Mouse (Mus musculus): ENCODE results near the gene D930048N14Rik. TPM values are rescaled to one million over a fixed set of nuclear protein-coding genes. Genes with fewer than 3 reads are reported as not detected.
"Not testable (repeated sequence)": the region's sequence is repeated elsewhere in the genome, so short reads cannot be mapped to it uniquely, and the experiment has no call there.

The D930048N14Rik gene
- polyA plus RNA-seq, 1 experiment from 2014 or later: 3.9 TPM

DNA sequence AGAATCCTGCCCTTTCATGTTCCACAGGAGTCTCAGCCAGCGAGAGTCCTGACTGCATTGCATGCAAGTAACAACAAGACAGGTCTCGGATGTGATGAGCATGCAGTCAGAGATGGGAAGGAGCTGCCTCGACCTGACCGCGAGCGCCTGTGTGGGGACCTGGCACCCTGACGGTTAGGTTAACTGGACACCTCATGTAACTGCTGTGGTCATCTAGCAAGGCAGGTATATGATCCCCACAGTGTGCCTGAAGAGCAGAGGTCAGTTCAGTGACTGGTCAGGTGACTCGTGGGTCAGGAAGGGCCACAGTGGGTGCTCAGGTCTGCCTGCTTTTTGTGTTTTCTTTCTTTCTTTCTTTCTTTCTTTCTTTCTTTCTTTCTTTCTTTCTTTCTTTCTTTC, 31.2 kb downstream of the D930048N14Rik start:
- H3K36me3 ChIP-seq: peaks cover 9% of the 10 kb centered on the region
- H3K9me3 ChIP-seq: no peaks in the 10 kb centered on the region
- H3K27ac ChIP-seq: no peak overlapping the region
- no peak overlapping the region for H3K4me2 ChIP-seq
- no peak for ATAC-seq (ENCODE audit: borderline replicate concordance, extremely low read depth, low FRiP score, low TSS enrichment)
- no peaks in the 10 kb centered on the region for H3K27me3 ChIP-seq
- 42% methylated on average over 8 of the region's 8 CpGs for WGBS
- no peak overlapping the region for H3K9ac ChIP-seq
- H3K4me3 ChIP-seq: no peak overlapping the region
- no peaks in the 10 kb centered on the region for H3K4me1 ChIP-seq

DNA sequence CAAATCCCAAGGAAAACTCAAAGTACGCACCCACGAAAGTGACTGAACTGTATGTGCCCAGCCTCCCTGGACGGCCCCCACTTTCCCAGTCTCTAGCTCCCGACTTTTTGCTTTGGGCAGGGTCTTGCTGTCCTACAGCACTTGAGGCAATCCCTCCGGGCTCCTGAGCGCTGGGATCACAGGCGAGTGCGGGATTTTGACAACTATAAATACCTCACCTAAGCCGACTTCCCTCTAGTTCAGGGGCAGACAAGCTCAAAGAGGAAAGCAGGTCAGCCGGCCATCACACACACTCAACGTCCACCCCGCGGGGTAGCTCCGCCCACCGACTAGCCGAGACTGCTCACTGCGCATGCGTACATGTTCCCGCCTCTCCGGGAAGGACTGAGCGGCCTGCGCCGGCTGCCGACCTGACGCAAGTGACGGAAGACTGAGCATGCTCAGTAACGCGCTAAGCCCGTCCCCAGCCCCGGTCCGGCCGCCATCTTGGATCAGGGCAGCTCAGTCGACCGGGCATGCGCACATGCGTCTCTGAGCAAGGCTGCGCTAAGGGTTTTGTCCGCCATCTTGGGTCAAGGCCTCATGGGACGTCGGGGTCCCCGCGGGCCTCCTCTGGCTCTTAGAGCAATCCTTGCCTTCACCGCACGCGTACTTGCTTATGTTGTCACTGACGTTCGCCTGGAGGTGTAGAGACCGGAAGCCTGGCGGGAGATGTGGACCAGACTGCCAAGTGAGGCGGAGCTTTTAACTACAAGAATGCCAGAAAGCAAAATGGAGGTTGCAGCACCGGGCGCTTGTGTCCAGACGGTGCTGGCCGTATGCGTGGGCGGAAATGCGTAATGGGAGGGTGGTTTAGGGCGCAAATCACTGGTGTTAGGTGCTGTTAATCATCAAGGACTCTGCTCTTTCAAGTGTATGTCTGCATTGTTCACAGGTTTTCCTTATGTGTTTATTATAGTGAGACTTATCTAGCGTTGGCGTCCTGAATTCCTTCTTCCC, 37.9 kb downstream of the D930048N14Rik start, which contains the start of gene 0610009B22Rik:
Gene 0610009B22Rik (minus strand): TSS at position 545 of the 999 bp plus-strand sequence.
- under 1% methylated on average over 60 of the region's 60 CpGs for WGBS
- H3K27me3 ChIP-seq: no peaks in the 10 kb centered on the region
- H3K27ac ChIP-seq: peak within 1 kb of the TSS; percentile 99
- H3K4me3 ChIP-seq: peak within 1 kb of the TSS; percentile 74
- H3K4me2 ChIP-seq: peak within 1 kb of the TSS; percentile 73
- peak within 1 kb of the TSS; percentile 79 for H3K9ac ChIP-seq
- peak; percentile 99 for ATAC-seq (ENCODE audit: borderline replicate concordance, extremely low read depth, low FRiP score, low TSS enrichment)
- H3K36me3 ChIP-seq: peaks cover 16% of the 10 kb centered on the region
- no peaks in the 10 kb centered on the region for H3K9me3 ChIP-seq
- peaks cover 10% of the 10 kb centered on the region for H3K4me1 ChIP-seq

DNA sequence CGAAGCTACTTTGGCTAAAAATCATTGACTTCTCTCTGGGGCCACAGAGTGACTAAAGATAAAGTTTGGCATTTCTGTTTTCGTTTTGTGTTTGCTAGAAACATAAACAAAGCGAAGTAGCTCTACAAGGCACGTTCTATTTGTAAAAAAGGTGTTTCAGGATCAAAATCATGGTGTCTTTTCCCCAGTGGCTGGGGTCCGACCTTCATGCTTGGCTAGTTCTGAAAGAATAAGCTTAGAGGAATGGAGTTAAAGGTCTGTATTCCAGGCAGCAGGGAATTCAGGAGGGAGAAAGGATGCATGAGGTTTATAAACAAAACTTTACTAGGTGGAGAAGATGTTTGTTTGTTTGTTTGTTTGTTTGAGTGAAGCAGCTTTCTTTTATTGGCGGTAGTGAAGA, 38.6 kb downstream of the D930048N14Rik start:
- Histone ChIP-seq H3K4me3 (peak overlapping the region; percentile 74), H3K9ac (peak overlapping the region; percentile 67; the same call in 1 of the 2 replicates), H3K4me1 (peaks cover 10% of the 10 kb centered on the region), H3K4me2 (peak overlapping the region; percentile 73), H3K36me3 (peaks cover 16% of the 10 kb centered on the region), H3K27me3 (no peaks in the 10 kb centered on the region), H3K9me3 (no peaks in the 10 kb centered on the region), H3K27ac (peak overlapping the region; percentile 99)
- ATAC-seq (ENCODE audit: borderline replicate concordance, extremely low read depth, low FRiP score, low TSS enrichment): no peak
- WGBS: 22% methylated on average over 6 of the region's 6 CpGs

DNA sequence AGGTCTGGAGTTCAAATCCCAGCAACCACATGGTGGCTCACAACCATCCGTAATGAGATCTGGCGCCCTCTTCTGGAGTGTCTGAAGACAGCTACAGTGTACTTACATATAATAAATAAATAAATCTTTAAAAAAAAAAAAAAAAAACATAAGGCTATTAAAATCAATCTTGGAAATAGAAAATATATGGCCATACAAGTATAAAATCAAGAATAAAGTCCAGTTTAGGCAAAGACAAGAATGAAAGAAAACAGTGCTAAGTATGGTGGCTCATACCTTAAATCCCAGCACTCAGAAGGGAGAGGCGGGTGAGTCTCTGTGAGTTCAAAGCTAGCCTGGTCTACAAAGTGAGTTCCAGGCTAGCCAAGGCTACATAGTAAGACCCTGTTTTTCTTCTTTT, 39.8 kb downstream of the D930048N14Rik start:
- not testable (repeated sequence) for H3K9me3 ChIP-seq; H3K4me3 ChIP-seq; H3K4me2 ChIP-seq; H3K4me1 ChIP-seq; H3K9ac ChIP-seq; ATAC-seq (ENCODE audit: borderline replicate concordance, extremely low read depth, low FRiP score, low TSS enrichment); H3K27me3 ChIP-seq; H3K27ac ChIP-seq
- peaks cover 15% of the 10 kb centered on the region for H3K36me3 ChIP-seq
- 75% methylated on average over 2 of the region's 3 CpGs for WGBS

DNA sequence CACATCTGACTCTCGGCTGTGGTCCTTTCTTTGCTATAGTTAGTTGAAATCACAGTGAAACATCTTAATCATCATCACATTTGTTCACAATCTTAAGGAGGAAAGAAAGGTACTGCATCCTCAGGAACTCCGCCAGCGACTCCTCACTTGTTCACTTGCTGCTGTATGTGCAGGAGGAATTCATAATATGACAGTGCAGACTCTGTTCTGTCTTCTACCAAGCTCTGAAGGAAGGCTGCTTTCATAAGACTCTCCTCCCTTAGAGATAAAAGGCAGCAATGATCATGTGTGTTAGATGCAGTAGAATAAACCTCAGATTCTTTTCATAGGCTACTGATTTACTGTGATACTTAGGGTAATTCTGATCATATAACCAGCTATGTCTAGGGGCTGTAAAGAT, 44.2 kb downstream of the D930048N14Rik start:
- 95% methylated on average over 3 of the region's 3 CpGs for WGBS
- Histone ChIP-seq H3K36me3 (peaks cover 50% of the 10 kb centered on the region), H3K4me3 (no peak overlapping the region), H3K27ac (no peak overlapping the region), H3K27me3 (no peaks in the 10 kb centered on the region), H3K4me2 (no peak overlapping the region), H3K4me1 (no peaks in the 10 kb centered on the region), H3K9me3 (no peaks in the 10 kb centered on the region), H3K9ac (no peak overlapping the region)
- ATAC-seq (ENCODE audit: borderline replicate concordance, extremely low read depth, low FRiP score, low TSS enrichment): no peak

DNA sequence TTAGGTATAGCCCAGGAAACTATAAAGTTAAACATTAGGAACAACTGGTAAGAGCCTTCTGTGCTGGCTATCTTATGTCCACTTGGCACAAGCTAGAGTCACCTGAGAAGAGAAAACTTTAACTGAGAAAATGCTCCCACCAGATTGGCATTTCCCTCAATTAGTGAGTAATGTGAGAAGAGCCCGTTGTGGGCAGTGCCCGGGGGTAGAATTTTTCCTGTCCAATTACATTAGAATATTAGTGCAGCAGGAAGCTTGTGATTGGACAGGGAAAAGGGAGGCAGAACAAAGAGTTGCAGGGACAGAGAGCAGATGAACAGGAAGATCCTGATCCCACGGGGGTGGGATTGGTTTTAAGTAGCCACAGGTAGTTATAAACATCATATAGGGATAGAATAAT, 52.1 kb downstream of the D930048N14Rik start:
- Histone ChIP-seq H3K36me3 (peaks cover 73% of the 10 kb centered on the region), H3K4me3 (no peak overlapping the region), H3K9me3 (no peaks in the 10 kb centered on the region), H3K4me1 (no peaks in the 10 kb centered on the region), H3K27me3 (no peaks in the 10 kb centered on the region), H3K9ac (no peak overlapping the region), H3K27ac (no peak overlapping the region), H3K4me2 (no peak overlapping the region)
- no peak for ATAC-seq (ENCODE audit: borderline replicate concordance, extremely low read depth, low FRiP score, low TSS enrichment)
- 80% methylated on average over 3 of the region's 3 CpGs for WGBS

DNA sequence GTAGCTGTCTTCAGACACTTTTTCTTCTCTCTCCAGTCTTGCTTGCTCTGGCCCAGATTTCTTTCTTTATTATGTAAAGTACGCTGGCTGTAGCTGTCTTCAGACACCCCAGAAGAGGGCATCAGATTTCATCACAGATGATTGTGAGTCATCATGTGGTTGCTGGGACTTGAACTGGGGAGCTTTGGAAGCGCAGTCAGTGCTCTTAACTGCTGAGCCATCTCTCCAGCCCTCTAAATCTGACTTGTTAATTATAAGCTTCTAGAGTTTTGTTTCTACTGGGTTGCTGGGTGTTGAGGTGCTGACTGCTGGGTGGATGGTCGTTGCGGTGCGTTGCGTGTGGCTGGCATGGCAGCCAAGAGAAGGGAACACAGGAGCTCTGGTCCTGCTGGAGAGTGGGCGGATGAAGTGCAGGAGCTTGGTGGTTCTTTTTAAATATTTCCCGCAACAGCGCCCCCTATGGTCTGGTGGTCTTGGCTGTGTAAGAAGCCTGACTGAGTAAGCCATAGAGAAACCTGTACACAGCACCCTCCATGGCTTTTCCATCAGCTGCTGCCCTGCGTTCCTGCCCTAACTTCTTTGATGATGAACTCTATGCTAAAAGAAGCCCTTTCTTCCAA, 52.7 kb downstream of the D930048N14Rik start:
- ATAC-seq (ENCODE audit: borderline replicate concordance, extremely low read depth, low FRiP score, low TSS enrichment): no peak

DNA sequence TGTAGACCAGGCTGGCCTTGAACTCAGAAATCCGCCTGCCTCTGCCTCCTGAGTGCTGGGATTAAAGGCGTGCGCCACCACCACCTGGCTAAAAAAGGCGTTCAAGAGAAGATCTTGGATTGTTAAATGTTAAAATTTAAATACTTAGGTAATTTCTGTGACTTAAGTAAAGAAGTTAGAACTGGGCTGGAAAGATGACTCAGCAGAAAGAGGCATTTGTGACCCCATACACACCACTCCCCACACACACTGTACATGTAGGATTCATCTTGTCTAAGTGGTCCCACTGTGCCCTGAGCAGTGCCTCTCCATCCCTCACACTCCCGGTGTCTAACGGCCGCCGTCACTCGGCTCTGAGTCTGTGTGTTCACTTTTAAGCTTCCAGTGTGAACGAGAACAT, 55.7 kb downstream of the D930048N14Rik start:
- Histone ChIP-seq H3K4me2 (no peak overlapping the region), H3K27me3 (no peaks in the 10 kb centered on the region), H3K9ac (no peak overlapping the region), H3K9me3 (no peaks in the 10 kb centered on the region), H3K4me1 (no peaks in the 10 kb centered on the region), H3K4me3 (no peak overlapping the region), H3K27ac (no peak overlapping the region), H3K36me3 (peaks cover 63% of the 10 kb centered on the region)
- ATAC-seq (ENCODE audit: borderline replicate concordance, extremely low read depth, low FRiP score, low TSS enrichment): no peak
- WGBS: 94% methylated on average over 10 of the region's 10 CpGs

More for the DNA sequence above, 52.7 kb downstream of the D930048N14Rik start:
- H3K4me3 ChIP-seq: no peak overlapping the region
- H3K9me3 ChIP-seq: no peaks in the 10 kb centered on the region
- no peaks in the 10 kb centered on the region for H3K4me1 ChIP-seq
- H3K36me3 ChIP-seq: peaks cover 70% of the 10 kb centered on the region
- H3K27me3 ChIP-seq: no peaks in the 10 kb centered on the region
- H3K4me2 ChIP-seq: no peak overlapping the region
- no peak overlapping the region for H3K27ac ChIP-seq
- 72% methylated on average over 10 of the region's 10 CpGs for WGBS
- H3K9ac ChIP-seq: no peak overlapping the region

DNA sequence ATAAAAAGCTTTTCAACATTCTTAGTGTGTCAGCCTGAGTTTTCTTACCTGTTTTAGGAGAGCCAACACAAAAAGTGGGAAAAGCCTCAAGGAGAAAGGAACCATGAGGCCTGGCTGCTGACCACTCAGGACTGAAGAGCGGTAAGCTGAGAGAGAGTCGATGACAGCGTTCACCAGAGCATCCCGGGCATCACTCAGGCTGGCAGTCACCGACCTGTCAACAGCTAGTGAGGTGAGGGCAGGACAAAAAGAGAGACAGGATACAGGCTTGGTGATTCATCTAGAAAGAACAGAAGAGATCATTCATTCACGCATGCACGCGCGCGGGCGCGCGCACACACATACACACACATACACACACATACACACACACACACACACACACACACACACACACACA, 56.3 kb downstream of the D930048N14Rik start:
- peaks cover 64% of the 10 kb centered on the region for H3K36me3 ChIP-seq
- no peak overlapping the region for H3K27ac ChIP-seq
- no peak overlapping the region for H3K9ac ChIP-seq
- no peaks in the 10 kb centered on the region for H3K27me3 ChIP-seq
- no peaks in the 10 kb centered on the region for H3K4me1 ChIP-seq
- no peak overlapping the region for H3K4me3 ChIP-seq
- H3K4me2 ChIP-seq: no peak overlapping the region
- no peaks in the 10 kb centered on the region for H3K9me3 ChIP-seq
- no peak for ATAC-seq (ENCODE audit: borderline replicate concordance, extremely low read depth, low FRiP score, low TSS enrichment)
- WGBS: 96% methylated on average over 13 of the region's 13 CpGs

Other genes starting within 250 kb of the D930048N14Rik start
- gene Phykpl, start 66.2 kb upstream of the D930048N14Rik start, polyA plus RNA-seq (2015; fragmentation: Nextera tagmentation; extraction: Ambion mirVana): 18.1 and 20.8 TPM in 2 replicates
- gene Hnrnpab, start 44.1 kb upstream of the D930048N14Rik start, polyA plus RNA-seq (2015; fragmentation: Nextera tagmentation; extraction: Ambion mirVana): 465 and 488 TPM in 2 replicates
- 126 and 144 TPM in 2 replicates for gene Nhp2, start 31.2 kb upstream of the D930048N14Rik start, polyA plus RNA-seq (2015; fragmentation: Nextera tagmentation; extraction: Ambion mirVana)
- gene Rmnd5b, start 15.1 kb upstream of the D930048N14Rik start, polyA plus RNA-seq (2015; fragmentation: Nextera tagmentation; extraction: Ambion mirVana): 43.7 and 43.8 TPM in 2 replicates
- gene N4bp3, start 112 bp upstream of the D930048N14Rik start, polyA plus RNA-seq (2015; fragmentation: Nextera tagmentation; extraction: Ambion mirVana): 46.2 and 46.6 TPM in 2 replicates
- gene 0610009B22Rik, start 37.9 kb downstream of the D930048N14Rik start, polyA plus RNA-seq (2015; fragmentation: Nextera tagmentation; extraction: Ambion mirVana): 98.9 and 99.4 TPM in 2 replicates
- 10.6 and 12.6 TPM in 2 replicates for gene Sec24a, start 112.7 kb downstream of the D930048N14Rik start, polyA plus RNA-seq (2015; fragmentation: Nextera tagmentation; extraction: Ambion mirVana)
- 104 and 120 TPM in 2 replicates for gene Sar1b, start 112.7 kb downstream of the D930048N14Rik start, polyA plus RNA-seq (2015; fragmentation: Nextera tagmentation; extraction: Ambion mirVana)
- 2.3 and 2.4 TPM in 2 replicates for gene Jade2, start 206.7 kb downstream of the D930048N14Rik start, polyA plus RNA-seq (2015; fragmentation: Nextera tagmentation; extraction: Ambion mirVana)